ENCODE assay signal across 11 mouse cellular contexts in genomic region chr3:88533706-88534105, GRCm38 (mm10). TPM values are rescaled to one million over a fixed set of nuclear protein-coding genes. Genes with fewer than 3 reads are reported as not detected.
DNase-seq lines count a peak whose midpoint lies in the region; ATAC-seq and TF ChIP-seq lines count a peak whose summit lies in the region.
"Had no signal": no experiment of that assay in that cellular context is flagged by ENCODE, and none has a peak within 500 bp of the region (broad histone marks: within the 10 kb centered on the region; RNA-seq: fewer than 3 reads in every experiment).

No protein-coding gene starts in this region.

- peak overlapping the region; percentile 96; the same call in 1 of the 2 replicates for H3K27ac ChIP-seq in kidney, postnatal 0 days
- H3K27ac ChIP-seq in forebrain, embryonic 13.5 days: peak overlapping the region; percentile 99
- peak overlapping the region; percentile 97 for H3K27ac ChIP-seq in limb, embryonic 15.5 days
- H3K27ac ChIP-seq in stomach, embryonic 14.5 days (ENCODE audit: low read length): peak overlapping the region; percentile 98; the same call in 1 of the 2 replicates
- no peak overlapping the region for H3K27ac ChIP-seq in kidney, adult 2 months (ENCODE audit: insufficient read depth, low read depth, low read length)

- intact Hi-C loops in gastrocnemius, postnatal 14 days (cut with DNase I; ENCODE audit: low total_unique reads): no loop called here

- no peak for TF ChIP-seq CTCF in kidney, postnatal 0 days (IDR thresholded peaks at IDR 0.05; ENCODE audit: low read depth)
- no peak for TF ChIP-seq CTCF in kidney, adult 2 months (conservative IDR thresholded peaks at IDR 0.05; ENCODE audit: insufficient read depth, insufficient read length, low read depth, low read length)

- no peaks in the 10 kb centered on the region for H3K9me3 ChIP-seq in kidney, postnatal 0 days (replicated peaks; ENCODE audit: low read length)
- H3K9me3 ChIP-seq in forebrain, embryonic 13.5 days (replicated peaks): no peaks in the 10 kb centered on the region
- H3K9me3 ChIP-seq in limb, embryonic 15.5 days: no peaks in the 10 kb centered on the region
- H3K9me3 ChIP-seq in stomach, embryonic 14.5 days (ENCODE audit: control insufficient read depth, low read depth, low read length): no peaks in the 10 kb centered on the region

- H3K9ac ChIP-seq in kidney, postnatal 0 days (ENCODE audit: low read depth, low read length): peak overlapping the region; percentile 92
- peak overlapping the region; percentile 100 for H3K9ac ChIP-seq in forebrain, embryonic 13.5 days
- H3K9ac ChIP-seq in limb, embryonic 15.5 days: peak overlapping the region; percentile 83
- H3K9ac ChIP-seq in stomach, embryonic 14.5 days (replicated peaks; ENCODE audit: low read depth, low read length): peak overlapping the region; percentile 94

- 2% methylated on average over 4 of the region's 5 CpGs for WGBS in kidney, postnatal 0 days
- WGBS in forebrain, embryonic 13.5 days: 3% methylated on average over 5 of the region's 5 CpGs
- WGBS in limb, embryonic 15.5 days: 8% methylated on average over 4 of the region's 5 CpGs
- WGBS in stomach, embryonic 14.5 days: 0% methylated on average over 5 of the region's 5 CpGs
- WGBS in kidney, adult 2 months: 44% methylated on average over 5 of the region's 5 CpGs

- ATAC-seq in kidney, postnatal 0 days (replicated peaks; ENCODE audit: low FRiP score, low read depth): no peak
- ATAC-seq in forebrain, embryonic 13.5 days: no peak
- ATAC-seq in limb, embryonic 15.5 days (ENCODE audit: insufficient number of reproducible peaks, low FRiP score, low TSS enrichment, low read depth): no peak
- no peak for ATAC-seq in stomach, embryonic 14.5 days (ENCODE audit: insufficient number of reproducible peaks, insufficient read depth, low FRiP score, low read depth)
- ATAC-seq: Patski had no signal

- H3K4me3 ChIP-seq in kidney, postnatal 0 days (replicated peaks; ENCODE audit: low read depth, low read length): peak overlapping the region; percentile 85
- H3K4me3 ChIP-seq in forebrain, embryonic 13.5 days: peak overlapping the region; percentile 97
- H3K4me3 ChIP-seq in limb, embryonic 15.5 days: peak overlapping the region; percentile 82
- H3K4me3 ChIP-seq in stomach, embryonic 14.5 days (ENCODE audit: low read depth, low read length): peak overlapping the region; percentile 67
- no peak overlapping the region for H3K4me3 ChIP-seq in kidney, adult 2 months (ENCODE audit: insufficient read depth, low read depth, low read length)

- H3K27me3 ChIP-seq in kidney, postnatal 0 days (ENCODE audit: insufficient read depth, low read length): no peaks in the 10 kb centered on the region
- H3K27me3 ChIP-seq in forebrain, embryonic 13.5 days: no peaks in the 10 kb centered on the region
- no peaks in the 10 kb centered on the region for H3K27me3 ChIP-seq in limb, embryonic 15.5 days
- H3K27me3 ChIP-seq in stomach, embryonic 14.5 days (ENCODE audit: control insufficient read depth, insufficient read depth, low read length): no peaks in the 10 kb centered on the region
- no peaks in the 10 kb centered on the region for H3K27me3 ChIP-seq in kidney, adult 2 months (replicated peaks; ENCODE audit: control insufficient read depth, insufficient read depth, low read length)
- H3K27me3 ChIP-seq: Patski had no signal

- TF ChIP-seq POLR2A in kidney, adult 2 months (IDR thresholded peaks at IDR 0.05; ENCODE audit: low read depth, low read length): no peak

- no peak for DNase-seq in kidney, postnatal 0 days (ENCODE audit: low spot score)
- no peak for DNase-seq in kidney, adult 8-10 months
- no peak for DNase-seq in layer of hippocampus, postnatal 36 days
- DNase-seq in gastrocnemius, postnatal 14 days: no peak
- no peak for DNase-seq in kidney, adult 2 months
- DNase-seq: lung, postnatal 4 days had no signal

- peaks cover 16% of the 10 kb centered on the region; the same call in 1 of the 2 replicates for H3K36me3 ChIP-seq in kidney, postnatal 0 days (ENCODE audit: insufficient read depth, low read length)
- H3K36me3 ChIP-seq in forebrain, embryonic 13.5 days (ENCODE audit: poor library complexity, severe bottlenecking): peaks cover 41% of the 10 kb centered on the region
- peaks cover 29% of the 10 kb centered on the region for H3K36me3 ChIP-seq in limb, embryonic 15.5 days
- peaks cover 29% of the 10 kb centered on the region for H3K36me3 ChIP-seq in stomach, embryonic 14.5 days (ENCODE audit: control insufficient read depth, insufficient read depth, low read length)
- no peaks in the 10 kb centered on the region for H3K36me3 ChIP-seq in kidney, adult 2 months (ENCODE audit: control insufficient read depth, insufficient read depth, low read length)

- H3K4me1 ChIP-seq in kidney, postnatal 0 days (replicated peaks; ENCODE audit: insufficient read depth, low read length): peaks cover 57% of the 10 kb centered on the region
- H3K4me1 ChIP-seq in forebrain, embryonic 13.5 days: peaks cover 69% of the 10 kb centered on the region
- H3K4me1 ChIP-seq in limb, embryonic 15.5 days: peaks cover 73% of the 10 kb centered on the region
- H3K4me1 ChIP-seq in stomach, embryonic 14.5 days (ENCODE audit: control insufficient read depth, insufficient read depth, low read length): peaks cover 62% of the 10 kb centered on the region
- peaks cover 17% of the 10 kb centered on the region; the same call in 1 of the 2 replicates for H3K4me1 ChIP-seq in kidney, adult 2 months (ENCODE audit: control insufficient read depth, insufficient read depth, low read length)

- peak overlapping the region; percentile 89 for H3K4me2 ChIP-seq in kidney, postnatal 0 days (ENCODE audit: low read length)
- peak overlapping the region; percentile 99 for H3K4me2 ChIP-seq in forebrain, embryonic 13.5 days
- peak overlapping the region; percentile 79 for H3K4me2 ChIP-seq in limb, embryonic 15.5 days
- peak overlapping the region; percentile 74 for H3K4me2 ChIP-seq in stomach, embryonic 14.5 days (replicated peaks; ENCODE audit: low read depth, low read length)

RNA-seq across cellular contexts. Expression of gene Mex3a, which starts 1.5 kb away (rescaled TPM):
- 12.5 and 13.8 TPM in 2 replicates for polyA plus RNA-seq in kidney, postnatal 0 days (2015; fragmentation: Nextera tagmentation; extraction: Ambion mirVana)
- 51.5 and 52.6 TPM in 2 replicates for polyA plus RNA-seq in forebrain, embryonic 13.5 days (2015; fragmentation: Nextera tagmentation; extraction: Ambion mirVana)
- 17.6 and 21.0 TPM in 2 replicates for polyA plus RNA-seq in limb, embryonic 15.5 days (2015; fragmentation: Nextera tagmentation; extraction: Ambion mirVana)
- 25.2 and 26.3 TPM in 2 replicates for polyA plus RNA-seq in stomach, embryonic 14.5 days (2014; fragmentation: Nextera tagmentation; extraction: Ambion mirVana)
- total RNA-seq in layer of hippocampus, postnatal 36 days (2021): 1 to 10 TPM; 4.0 to 4.4 TPM
- total RNA-seq in gastrocnemius, postnatal 14 days (2021): 1 to 10 TPM in 1 of 2 experiments, under 1 TPM in 1; 0.64 to 1.6 TPM
- polyA plus RNA-seq in kidney, adult 2 months (2012; rRNA removed): 0.61 and 0.63 TPM in 2 replicates

RNA-seq across cellular contexts. Expression of gene Rab25, which starts 14.4 kb away (rescaled TPM):
- polyA plus RNA-seq in kidney, postnatal 0 days (2015; fragmentation: Nextera tagmentation; extraction: Ambion mirVana): 27.4 and 28.9 TPM in 2 replicates
- not detected in 2 replicates for polyA plus RNA-seq in forebrain, embryonic 13.5 days (2015; fragmentation: Nextera tagmentation; extraction: Ambion mirVana)
- 144 and 148 TPM in 2 replicates for polyA plus RNA-seq in limb, embryonic 15.5 days (2015; fragmentation: Nextera tagmentation; extraction: Ambion mirVana)
- 57.0 and 67.9 TPM in 2 replicates for polyA plus RNA-seq in stomach, embryonic 14.5 days (2014; fragmentation: Nextera tagmentation; extraction: Ambion mirVana)
- under 1 TPM in 1 of 2 experiments, not detected in 1; 0.63 TPM for total RNA-seq in layer of hippocampus, postnatal 36 days (2021)
- not detected for total RNA-seq in gastrocnemius, postnatal 14 days (2021)
- polyA plus RNA-seq in kidney, adult 2 months (2012; rRNA removed): 50.1 and 50.9 TPM in 2 replicates
- total RNA-seq: gastrocnemius, adult 8-10 months had no signal

RNA-seq across cellular contexts. Expression of gene Lamtor2, which starts 19.2 kb away (rescaled TPM):
- polyA plus RNA-seq in kidney, postnatal 0 days (2015; fragmentation: Nextera tagmentation; extraction: Ambion mirVana): 164 and 173 TPM in 2 replicates
- 170 and 180 TPM in 2 replicates for polyA plus RNA-seq in forebrain, embryonic 13.5 days (2015; fragmentation: Nextera tagmentation; extraction: Ambion mirVana)
- polyA plus RNA-seq in limb, embryonic 15.5 days (2015; fragmentation: Nextera tagmentation; extraction: Ambion mirVana): 194 and 207 TPM in 2 replicates
- 84.8 and 88.5 TPM in 2 replicates for polyA plus RNA-seq in stomach, embryonic 14.5 days (2014; fragmentation: Nextera tagmentation; extraction: Ambion mirVana)
- total RNA-seq in layer of hippocampus, postnatal 36 days (2021): 100 to 1,000 TPM in 1 of 2 experiments, 10 to 100 TPM in 1; 91.0 to 111 TPM
- 10 to 100 TPM; 78.3 to 80.4 TPM for total RNA-seq in gastrocnemius, postnatal 14 days (2021)
- polyA plus RNA-seq in kidney, adult 2 months (2012; rRNA removed): 247 and 277 TPM in 2 replicates

RNA-seq across cellular contexts. Expression of gene Ubqln4, which starts 19.9 kb away (rescaled TPM):
- polyA plus RNA-seq in kidney, postnatal 0 days (2015; fragmentation: Nextera tagmentation; extraction: Ambion mirVana): 35.1 and 35.9 TPM in 2 replicates
- polyA plus RNA-seq in forebrain, embryonic 13.5 days (2015; fragmentation: Nextera tagmentation; extraction: Ambion mirVana): 43.5 and 47.5 TPM in 2 replicates
- 39.6 and 44.1 TPM in 2 replicates for polyA plus RNA-seq in limb, embryonic 15.5 days (2015; fragmentation: Nextera tagmentation; extraction: Ambion mirVana)
- 48.4 TPM in 2 replicates for polyA plus RNA-seq in stomach, embryonic 14.5 days (2014; fragmentation: Nextera tagmentation; extraction: Ambion mirVana)
- total RNA-seq in layer of hippocampus, postnatal 36 days (2021): 100 to 1,000 TPM; 109 to 111 TPM
- total RNA-seq in gastrocnemius, postnatal 14 days (2021): 10 to 100 TPM; 42.0 to 45.5 TPM
- 59.9 and 63.5 TPM in 2 replicates for polyA plus RNA-seq in kidney, adult 2 months (2012; rRNA removed)

RNA-seq across cellular contexts. Expression of gene Lmna, which starts 23.9 kb away (rescaled TPM):
- 99.3 and 108 TPM in 2 replicates for polyA plus RNA-seq in kidney, postnatal 0 days (2015; fragmentation: Nextera tagmentation; extraction: Ambion mirVana)
- polyA plus RNA-seq in forebrain, embryonic 13.5 days (2015; fragmentation: Nextera tagmentation; extraction: Ambion mirVana): 12.1 and 15.5 TPM in 2 replicates
- polyA plus RNA-seq in limb, embryonic 15.5 days (2015; fragmentation: Nextera tagmentation; extraction: Ambion mirVana): 635 and 751 TPM in 2 replicates
- 128 and 148 TPM in 2 replicates for polyA plus RNA-seq in stomach, embryonic 14.5 days (2014; fragmentation: Nextera tagmentation; extraction: Ambion mirVana)
- total RNA-seq in layer of hippocampus, postnatal 36 days (2021): 10 to 100 TPM; 32.6 to 34.3 TPM
- total RNA-seq in gastrocnemius, postnatal 14 days (2021): 100 to 1,000 TPM; 125 to 161 TPM
- 55.2 and 73.2 TPM in 2 replicates for polyA plus RNA-seq in kidney, adult 2 months (2012; rRNA removed)

Comparison
In these comparisons a context has a peak if more than half of its experiments do, and no peak if none do; other contexts are left out.
1. RNA of gene Rab25, which starts 14.4 kb away (polyA plus RNA-seq): 144 to 148 TPM in limb, embryonic 15.5 days, 57.0 to 67.9 TPM in stomach, embryonic 14.5 days, 50.1 to 50.9 TPM in kidney, adult 2 months and 27.4 to 28.9 TPM in kidney, postnatal 0 days; not detected in forebrain, embryonic 13.5 days; every median in the first group is over 10 times any median in the second.
2. Peak in every context shown above with its lines, with median percentiles within 50 percentile points of each other: H3K4me2 ChIP-seq and H3K9ac ChIP-seq.